Mouse (Mus musculus): Measurements from ENCODE around the gene Ctnna2. TPM values are rescaled to one million over a fixed set of nuclear protein-coding genes. Genes with fewer than 3 reads are reported as not detected.
A peak's percentile ranks its signal among the peaks of the same experiment; 100 is the strongest.

Ctnna2 gene
- polyA plus RNA-seq (2015; fragmentation: Nextera tagmentation; extraction: Ambion mirVana) = 5.5 and 7.2 TPM in 2 replicates

DNA sequence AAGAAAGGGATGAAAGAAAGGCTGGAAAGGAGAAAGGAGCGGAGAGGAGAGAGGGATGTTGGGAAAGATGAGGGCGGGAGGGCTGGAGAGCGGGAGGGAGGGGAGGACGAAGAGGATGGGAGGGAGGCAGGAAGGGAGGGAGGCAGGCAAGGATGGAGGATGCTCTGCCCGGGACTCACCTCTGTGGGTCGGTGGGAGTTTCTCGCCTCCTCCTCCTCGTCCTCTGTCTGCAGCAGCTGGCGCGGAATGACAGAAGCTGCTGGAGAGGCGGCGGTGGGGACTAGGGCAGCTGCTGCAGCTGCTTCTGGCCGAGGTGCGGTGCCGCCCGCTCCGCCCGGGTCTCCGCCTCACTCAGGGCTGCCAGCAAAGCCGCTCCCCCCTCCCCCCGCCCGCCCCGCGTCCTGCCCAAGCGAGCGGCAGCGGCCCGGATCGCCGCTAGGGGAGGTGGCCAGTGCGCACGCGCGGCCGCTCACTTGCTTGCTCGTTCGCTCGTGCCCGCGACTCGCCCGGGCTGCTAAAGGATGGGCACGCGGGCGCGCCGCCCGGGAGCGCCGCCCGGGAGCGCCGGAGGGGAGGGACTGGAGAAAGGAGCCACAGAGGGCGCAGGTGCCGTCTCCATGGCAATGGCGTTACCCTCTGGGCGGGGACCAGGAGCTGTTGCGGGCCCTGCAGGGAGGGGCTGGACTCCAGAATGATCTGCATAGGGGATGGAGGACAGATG is at the start of gene Ctnna2:
TSS of gene Ctnna2 (minus strand) at position 459 of the 721 bp plus-strand sequence.
- WGBS = under 1% methylated on average over 43 of the region's 58 CpGs
- ATAC-seq = peak; percentile 99
- Histone ChIP-seq H3K4me2 (replicated peaks) (peak within 1 kb of the TSS; percentile 72), H3K36me3 (no peaks in the 10 kb centered on the region), H3K9ac (no peak within 1 kb of the TSS), H3K9me3 (no peaks in the 10 kb centered on the region), H3K27ac (no peak within 1 kb of the TSS), H3K4me1 (replicated peaks) (0 out of 2 replicates have a peak, but pooled peaks cover 4% of the 10 kb centered on the region), H3K27me3 (replicated peaks) (no peaks in the 10 kb centered on the region), H3K4me3 (replicated peaks) (peak within 1 kb of the TSS; percentile 47)

DNA sequence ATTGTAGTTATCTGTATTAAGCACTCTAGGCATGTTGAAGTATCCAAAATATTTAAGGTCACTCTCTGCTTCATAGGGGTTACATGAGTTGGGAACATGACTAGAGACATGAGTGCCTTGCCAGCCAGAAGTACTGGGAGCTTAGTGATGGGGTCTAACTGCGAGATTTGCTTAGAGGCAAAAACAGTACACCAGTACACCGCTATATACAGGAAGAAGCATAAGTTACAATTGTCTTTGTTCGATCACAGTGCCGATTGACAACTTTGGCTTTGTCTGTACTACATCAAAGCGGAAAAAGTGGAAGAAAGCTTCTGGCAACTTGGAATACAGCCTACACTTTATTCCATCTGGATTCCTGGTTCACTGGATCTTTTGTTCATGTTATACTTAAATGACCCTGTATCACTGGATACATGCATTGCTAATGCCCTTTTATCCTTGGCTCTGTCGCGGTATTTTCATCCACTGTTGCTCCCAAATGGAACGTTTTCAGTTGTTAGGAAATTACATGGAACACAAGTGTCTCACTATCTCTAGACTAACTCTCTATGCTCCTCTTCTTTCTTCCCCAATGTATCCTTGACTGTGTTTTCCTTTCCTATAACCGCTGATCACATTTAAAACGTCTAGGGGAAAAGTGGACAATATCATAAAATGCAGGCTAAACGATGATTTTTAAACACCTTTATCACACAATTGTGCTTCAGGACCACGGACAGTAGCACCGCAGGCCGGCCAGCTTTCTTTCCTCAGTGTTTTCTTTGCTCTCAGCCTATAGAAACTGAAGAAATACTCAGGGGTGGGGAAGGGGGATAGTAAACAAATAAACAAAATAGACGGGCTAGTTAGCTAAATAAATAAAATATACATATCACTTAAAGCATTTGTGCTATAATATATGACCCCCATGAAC is 896 bp upstream of the Ctnna2 start:
- Histone ChIP-seq H3K4me3 (replicated peaks) (no peak overlapping the region), H3K27me3 (replicated peaks) (no peaks in the 10 kb centered on the region), H3K27ac (no peak overlapping the region), H3K36me3 (no peaks in the 10 kb centered on the region), H3K4me1 (replicated peaks) (0 out of 2 replicates have a peak, but pooled peaks cover 4% of the 10 kb centered on the region), H3K4me2 (replicated peaks) (peak overlapping the region; percentile 72), H3K9ac (no peak overlapping the region), H3K9me3 (no peaks in the 10 kb centered on the region)
- 17% methylated on average over 15 of the region's 15 CpGs for WGBS
- no peak for ATAC-seq

DNA sequence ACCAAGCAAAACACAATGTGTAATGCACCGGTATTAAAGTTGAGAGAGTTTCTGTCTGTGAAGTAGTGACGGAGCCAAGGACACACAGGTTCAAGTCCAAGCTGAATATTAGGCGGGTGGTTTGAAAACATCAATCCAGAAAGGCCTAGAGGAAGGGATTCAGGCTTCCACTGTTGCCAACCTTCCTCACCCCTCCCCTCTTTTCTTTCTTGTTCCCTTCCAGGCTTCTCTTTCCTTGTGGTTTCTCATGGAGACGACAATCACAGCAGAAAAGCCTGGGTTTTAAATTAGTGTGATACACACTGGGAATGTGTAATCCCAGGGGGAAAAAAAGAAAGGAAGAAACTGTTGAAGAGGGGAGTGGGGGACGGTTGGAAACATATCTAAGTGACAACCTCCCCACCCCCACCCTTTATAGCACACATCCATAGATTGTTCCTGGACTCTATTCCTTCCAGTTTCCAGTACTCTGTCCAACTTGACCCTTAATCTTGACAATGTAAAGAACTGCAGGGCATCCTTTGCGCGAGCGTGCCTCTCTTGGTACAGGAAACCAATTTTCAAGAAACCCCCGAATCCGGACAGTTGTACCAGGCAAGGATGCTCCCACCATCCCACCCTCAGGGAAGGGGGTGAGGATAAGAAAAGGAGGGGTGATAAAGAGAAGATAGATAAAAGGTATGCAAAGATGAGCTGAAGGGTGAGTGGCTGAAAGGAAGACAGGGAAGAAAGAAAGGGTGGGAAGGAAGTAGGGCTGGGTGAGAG is 841 bp downstream of the Ctnna2 start:
- no peak overlapping the region for H3K9ac ChIP-seq
- H3K4me2 ChIP-seq (replicated peaks) = peak overlapping the region; percentile 72
- no peak overlapping the region for H3K27ac ChIP-seq
- H3K36me3 ChIP-seq = no peaks in the 10 kb centered on the region
- peak overlapping the region; percentile 47 for H3K4me3 ChIP-seq (replicated peaks)
- no peak for ATAC-seq
- H3K9me3 ChIP-seq = no peaks in the 10 kb centered on the region
- WGBS = 18% methylated on average over 10 of the region's 10 CpGs
- H3K4me1 ChIP-seq (replicated peaks) = 0 out of 2 replicates have a peak, but pooled peaks cover 4% of the 10 kb centered on the region
- no peaks in the 10 kb centered on the region for H3K27me3 ChIP-seq (replicated peaks)

DNA sequence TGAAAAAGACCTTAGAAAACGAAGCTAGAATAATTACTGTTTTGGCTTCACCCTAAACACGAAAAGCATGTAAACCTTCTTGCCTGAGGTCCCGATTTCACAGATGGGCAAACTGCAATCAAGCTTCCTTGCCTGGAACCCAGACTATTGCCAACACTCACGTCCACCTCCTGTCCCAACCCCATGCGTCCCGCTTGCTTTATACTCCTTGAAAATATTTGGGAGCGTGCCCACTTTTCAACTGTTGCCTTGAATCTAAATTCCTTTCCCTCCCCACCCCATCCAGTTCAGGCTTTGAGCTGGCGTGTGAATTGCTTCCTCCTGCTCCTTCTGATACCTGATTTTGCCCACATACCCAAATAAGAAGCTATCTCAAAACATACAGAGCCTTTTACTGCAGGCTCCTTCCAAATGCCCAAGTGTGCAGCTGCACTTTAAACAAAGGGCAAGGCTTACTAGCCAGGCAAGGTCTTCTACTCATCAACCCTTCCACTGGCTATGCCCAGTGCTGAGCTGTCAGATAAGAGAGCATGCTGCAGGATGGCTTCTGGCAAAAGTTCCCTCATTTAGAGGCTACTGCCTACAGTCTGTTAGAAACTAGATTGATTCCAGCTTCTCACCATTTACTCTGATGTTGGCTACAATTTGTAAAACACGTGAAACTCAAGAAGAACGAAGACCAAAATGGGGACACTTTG is 8.8 kb downstream of the Ctnna2 start:
- 70% methylated on average over 10 of the region's 10 CpGs for WGBS
- Histone ChIP-seq H3K36me3 (no peaks in the 10 kb centered on the region), H3K27ac (no peak overlapping the region), H3K27me3 (replicated peaks) (no peaks in the 10 kb centered on the region), H3K4me3 (replicated peaks) (no peak overlapping the region), H3K4me1 (replicated peaks) (no peaks in the 10 kb centered on the region), H3K9ac (no peak overlapping the region), H3K9me3 (no peaks in the 10 kb centered on the region), H3K4me2 (replicated peaks) (no peak overlapping the region)
- ATAC-seq = no peak

DNA sequence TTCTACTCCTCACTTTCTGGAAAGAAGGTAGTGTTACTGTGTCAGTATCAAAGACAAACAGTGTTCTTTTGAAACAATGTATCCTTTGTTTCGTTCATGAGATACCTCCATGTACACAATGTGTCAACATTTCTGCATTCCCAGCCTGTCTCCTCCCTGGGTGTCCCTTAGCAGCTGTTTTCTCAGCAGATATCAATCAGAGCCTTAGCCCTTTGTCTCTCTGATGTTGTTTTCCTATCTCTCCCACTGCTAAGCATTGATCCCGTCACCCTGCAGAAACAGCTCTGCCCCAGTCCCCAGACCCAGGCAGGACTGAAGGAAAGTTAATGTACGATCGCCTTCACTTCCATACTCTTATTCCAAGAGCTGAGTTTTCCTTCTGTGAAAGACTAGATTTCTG is 9.7 kb downstream of the Ctnna2 start:
- WGBS = 48% methylated on average over 4 of the region's 4 CpGs
- no peak overlapping the region for H3K4me2 ChIP-seq (replicated peaks)
- no peak overlapping the region for H3K9ac ChIP-seq
- H3K27me3 ChIP-seq (replicated peaks) = no peaks in the 10 kb centered on the region
- no peak overlapping the region for H3K4me3 ChIP-seq (replicated peaks)
- ATAC-seq = no peak
- no peaks in the 10 kb centered on the region for H3K9me3 ChIP-seq
- no peak overlapping the region for H3K27ac ChIP-seq
- H3K36me3 ChIP-seq = no peaks in the 10 kb centered on the region
- no peaks in the 10 kb centered on the region for H3K4me1 ChIP-seq (replicated peaks)

DNA sequence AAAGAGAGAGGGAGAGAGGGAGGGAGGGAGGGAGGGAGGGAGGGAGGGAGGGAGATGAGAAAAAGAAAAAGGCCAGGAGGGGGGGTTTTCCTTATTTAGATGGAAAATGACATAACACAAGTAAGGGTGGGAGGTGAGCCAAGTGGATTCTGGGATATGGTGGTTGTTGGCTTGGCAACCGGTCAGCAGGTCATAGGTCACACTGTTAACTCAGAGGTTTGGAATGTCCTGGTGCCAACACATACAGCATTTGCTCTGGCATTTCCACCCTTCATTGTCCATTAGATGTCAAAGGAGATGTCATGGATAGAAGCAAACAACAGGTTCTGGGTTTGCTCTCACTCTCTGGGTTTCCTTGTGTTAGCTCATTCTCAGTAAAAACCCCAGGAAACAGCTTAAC is 17.5 kb downstream of the Ctnna2 start:
- H3K9ac ChIP-seq = no peak overlapping the region
- H3K9me3 ChIP-seq = no peaks in the 10 kb centered on the region
- 54% methylated on average over 1 of the region's 1 CpGs for WGBS
- ATAC-seq = no peak
- H3K4me1 ChIP-seq (replicated peaks) = no peaks in the 10 kb centered on the region
- H3K36me3 ChIP-seq = no peaks in the 10 kb centered on the region
- no peak overlapping the region for H3K4me3 ChIP-seq (replicated peaks)
- H3K27me3 ChIP-seq (replicated peaks) = no peaks in the 10 kb centered on the region
- H3K4me2 ChIP-seq (replicated peaks) = no peak overlapping the region
- H3K27ac ChIP-seq = no peak overlapping the region

DNA sequence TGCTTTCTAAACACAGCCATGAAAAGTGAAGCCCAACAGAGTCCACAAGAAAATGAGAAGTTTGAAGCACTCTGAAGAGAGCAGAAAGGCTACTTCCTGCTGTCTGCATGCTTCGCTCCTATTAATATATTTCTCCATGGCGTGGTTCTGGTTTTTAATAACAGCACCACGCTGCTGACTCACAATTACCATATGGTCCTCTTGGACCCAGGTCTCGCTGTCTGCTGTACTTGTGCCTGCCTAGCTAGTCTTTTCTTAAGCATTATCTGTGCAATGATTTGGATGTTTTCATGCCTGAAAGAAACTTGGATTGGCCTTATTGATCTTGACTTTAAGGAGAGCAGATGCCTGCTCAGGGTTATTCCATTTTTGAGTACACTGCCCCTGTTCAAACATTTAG is 28.2 kb downstream of the Ctnna2 start:
- no peak for ATAC-seq
- WGBS = 50% methylated on average over 4 of the region's 4 CpGs
- no peak overlapping the region for H3K9ac ChIP-seq
- H3K4me1 ChIP-seq (replicated peaks) = no peaks in the 10 kb centered on the region
- H3K36me3 ChIP-seq = no peaks in the 10 kb centered on the region
- no peak overlapping the region for H3K27ac ChIP-seq
- no peak overlapping the region for H3K4me2 ChIP-seq (replicated peaks)
- H3K4me3 ChIP-seq (replicated peaks) = no peak overlapping the region
- H3K9me3 ChIP-seq = no peaks in the 10 kb centered on the region
- no peaks in the 10 kb centered on the region for H3K27me3 ChIP-seq (replicated peaks)

GRCm38 (mm10) chr6:77950690-77951089 is 28.8 kb downstream of the Ctnna2 start:
- H3K27me3 ChIP-seq (replicated peaks) = no peaks in the 10 kb centered on the region
- H3K4me2 ChIP-seq (replicated peaks) = no peak overlapping the region
- H3K4me3 ChIP-seq (replicated peaks) = no peak overlapping the region
- H3K4me1 ChIP-seq (replicated peaks) = no peaks in the 10 kb centered on the region
- H3K36me3 ChIP-seq = no peaks in the 10 kb centered on the region
- H3K27ac ChIP-seq = no peak overlapping the region
- ATAC-seq = no peak
- no peaks in the 10 kb centered on the region for H3K9me3 ChIP-seq
- H3K9ac ChIP-seq = no peak overlapping the region
- WGBS = 60% methylated on average over 2 of the region's 2 CpGs

DNA sequence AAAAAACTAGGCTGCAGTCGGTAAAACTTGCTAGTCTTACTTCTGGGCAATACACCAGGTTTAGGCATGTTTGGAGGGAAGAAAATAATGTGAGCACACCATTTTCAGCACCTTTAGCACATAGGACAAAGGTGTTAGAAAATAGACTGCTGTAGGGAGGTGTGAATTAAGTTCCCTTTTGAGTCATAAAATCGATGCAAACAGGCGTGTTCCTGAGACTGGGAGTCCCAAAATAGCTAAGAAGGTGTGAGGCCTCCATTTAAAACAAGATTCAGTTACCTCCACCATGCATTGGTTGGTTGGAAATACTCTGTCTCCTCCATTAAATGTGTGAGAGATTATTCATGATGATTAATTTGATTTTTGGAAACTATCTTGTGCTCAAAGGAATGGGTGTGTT is 50.1 kb downstream of the Ctnna2 start:
- no peak for ATAC-seq

DNA sequence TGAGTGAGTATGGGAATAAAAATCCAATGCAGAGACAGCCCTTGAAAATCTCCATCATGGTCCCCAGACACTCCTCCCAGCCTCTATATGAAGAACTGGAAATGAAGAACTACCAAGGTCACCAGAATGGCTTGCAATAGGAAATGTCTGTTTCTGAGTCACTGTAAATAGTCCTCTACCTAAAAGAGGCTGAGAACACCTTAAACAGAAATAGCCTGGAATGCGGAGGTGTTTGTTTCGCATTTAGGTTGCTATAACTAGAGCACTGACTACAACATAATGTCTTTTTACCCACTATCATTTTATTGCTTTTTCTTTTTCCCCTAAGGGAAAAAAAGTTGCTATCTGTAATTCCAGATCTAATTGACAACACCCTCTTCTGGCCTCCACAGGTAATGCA is 106.3 kb downstream of the Ctnna2 start:
- no peak for ATAC-seq
- H3K4me1 ChIP-seq (replicated peaks) = no peaks in the 10 kb centered on the region
- no peak overlapping the region for H3K9ac ChIP-seq
- 95% methylated on average over 2 of the region's 2 CpGs for WGBS
- H3K4me3 ChIP-seq (replicated peaks) = no peak overlapping the region
- H3K27ac ChIP-seq = no peak overlapping the region
- H3K27me3 ChIP-seq (replicated peaks) = no peaks in the 10 kb centered on the region
- H3K4me2 ChIP-seq (replicated peaks) = no peak overlapping the region
- H3K36me3 ChIP-seq = no peaks in the 10 kb centered on the region
- no peaks in the 10 kb centered on the region for H3K9me3 ChIP-seq

More for the DNA sequence above, 50.1 kb downstream of the Ctnna2 start:
- H3K4me3 ChIP-seq (replicated peaks) = no peak overlapping the region
- no peak overlapping the region for H3K9ac ChIP-seq
- no peaks in the 10 kb centered on the region for H3K4me1 ChIP-seq (replicated peaks)
- WGBS = 80% methylated on average over 3 of the region's 3 CpGs
- no peak overlapping the region for H3K4me2 ChIP-seq (replicated peaks)
- no peaks in the 10 kb centered on the region for H3K36me3 ChIP-seq
- no peak overlapping the region for H3K27ac ChIP-seq
- no peaks in the 10 kb centered on the region for H3K27me3 ChIP-seq (replicated peaks)
- H3K9me3 ChIP-seq = no peaks in the 10 kb centered on the region

DNA sequence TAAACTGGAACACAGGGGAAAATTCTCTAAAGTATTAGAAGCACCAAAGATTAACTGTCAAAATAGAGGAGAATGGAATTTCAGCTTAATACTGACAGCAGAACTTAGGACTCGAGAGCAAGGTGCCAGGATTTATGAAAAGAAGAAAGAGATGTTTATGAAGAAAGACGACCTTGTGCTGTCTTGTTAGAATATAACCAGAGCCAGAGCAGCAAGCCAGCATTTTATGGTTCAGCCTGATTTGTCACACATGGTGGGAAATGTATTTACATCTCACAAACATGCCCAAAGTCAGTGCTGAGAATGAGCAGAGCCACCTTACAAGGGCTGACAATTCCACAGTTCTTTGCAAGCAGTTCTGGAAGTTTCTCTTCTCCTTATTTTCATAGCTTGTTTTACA is 110.2 kb downstream of the Ctnna2 start:
- Histone ChIP-seq H3K9ac (no peak overlapping the region), H3K4me3 (replicated peaks) (no peak overlapping the region), H3K9me3 (no peaks in the 10 kb centered on the region), H3K36me3 (no peaks in the 10 kb centered on the region), H3K27me3 (replicated peaks) (no peaks in the 10 kb centered on the region), H3K4me1 (replicated peaks) (no peaks in the 10 kb centered on the region), H3K27ac (no peak overlapping the region), H3K4me2 (replicated peaks) (no peak overlapping the region)
- 24% methylated on average over 2 of the region's 2 CpGs for WGBS
- no peak for ATAC-seq
